Mouse (Mus musculus) spleen, adult 2 months (tissue): ENCODE results near the gene Ntrk3.

ENCODE experiments used
- CTCF ChIP-seq: fragments of 200-500 bp; IDR thresholded peaks from 2 replicates; pipeline ENCODE4 v1.5.1; 2011; ENCODE audit warnings: mild to moderate bottlenecking, inconsistent platforms; ENCODE audit not compliant: insufficient read depth, insufficient read length, insufficient replicate concordance; ENCODE audit errors: extremely low read depth
- POLR2A ChIP-seq: fragments of 200-500 bp; IDR thresholded peaks from 2 replicates; pipeline ENCODE4 v1.6.1; 2011; ENCODE audit warnings: low read depth, low read length, inconsistent platforms

DNA sequence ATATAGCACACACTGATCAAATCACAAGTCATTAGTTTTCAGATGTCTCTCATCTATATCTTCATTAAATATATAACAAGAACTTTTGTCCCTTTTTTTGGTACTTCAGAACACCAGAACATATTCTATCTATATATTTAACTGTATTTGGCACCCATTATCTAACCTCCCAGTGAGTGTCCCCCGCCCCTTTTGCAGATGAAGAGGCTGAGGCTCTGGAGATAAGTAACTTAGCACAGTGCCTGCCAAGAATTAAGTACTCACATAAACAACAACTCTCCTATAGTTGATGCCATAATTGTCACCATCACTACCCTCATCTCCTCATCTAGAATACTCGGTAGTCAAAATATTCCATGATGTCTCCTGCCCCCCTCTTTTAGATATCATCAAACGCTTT, 42.6 kb downstream of the Ntrk3 start:
- no peak for TF ChIP-seq CTCF
- no peak for TF ChIP-seq POLR2A
